Mouse (Mus musculus) limb, embryonic 12.5 days (tissue): ENCODE results near the gene Isx. TPM values are rescaled to one million over a fixed set of nuclear protein-coding genes. Genes with fewer than 3 reads are reported as not detected.

Experiments used
- ATAC-seq: fragments of 200-750 bp; cut with Nextera tagmentation; 2 replicates; pipeline ENCODE4 v1.8.0; 2017; ENCODE audit warnings: low read depth, moderate TSS enrichment; ENCODE audit not compliant: insufficient number of reproducible peaks, insufficient read depth, low FRiP score, low TSS enrichment
- H3K27ac ChIP-seq: fragments of 300-500 bp; sonication (generic); 2 replicates; pipeline ENCODE4 v1.5.1; 2016; ENCODE audit warnings: mild to moderate bottlenecking, moderate library complexity
- H3K27me3 ChIP-seq: fragments of 300-500 bp; sonication (generic); 2 replicates; pipeline ENCODE4 v1.6.1; 2016; ENCODE audit warnings: mild to moderate bottlenecking, moderate library complexity
- H3K36me3 ChIP-seq: fragments of 300-500 bp; sonication (generic); 2 replicates; pipeline ENCODE4 v1.6.1; 2016; ENCODE audit warnings: mild to moderate bottlenecking, moderate library complexity
- H3K4me1 ChIP-seq: fragments of 300-500 bp; sonication (generic); replicated peaks from 2 replicates; pipeline ENCODE4 v1.6.1; 2016
- H3K4me2 ChIP-seq: fragments of 300-500 bp; sonication (generic); 2 replicates; pipeline ENCODE4 v1.6.1; 2016; ENCODE audit warnings: mild to moderate bottlenecking, moderate library complexity
- H3K4me3 ChIP-seq: fragments of 300-500 bp; sonication (generic); replicated peaks from 2 replicates; pipeline ENCODE4 v1.5.1; 2016; ENCODE audit warnings: mild to moderate bottlenecking
- H3K9ac ChIP-seq: fragments of 300-500 bp; sonication (generic); replicated peaks from 2 replicates; pipeline ENCODE4 v1.6.1; 2016; ENCODE audit warnings: mild to moderate bottlenecking, moderate library complexity
- H3K9me3 ChIP-seq: fragments of 300-500 bp; sonication (generic); 2 replicates; pipeline ENCODE4 v1.6.1; 2016; ENCODE audit warnings: mild to moderate bottlenecking, moderate library complexity
- WGBS: fragments of 180-500 bp; shearing (Covaris S2); methylation state at CpG from one replicate; pipeline ENCODE4 v1.1.7; 2016; 5-methylcytosine and 5-hydroxymethylcytosine counted together
- polyA plus RNA-seq: library from polyadenylated mRNA; unstranded; fragments of >200 nt; fragmentation: Nextera tagmentation; extraction: Ambion mirVana; gene quantifications from 2 replicates; pipeline ENCODE4 v1.2.1, GENCODE M21; 2016

The Isx gene
- polyA plus RNA-seq, 1 experiment from 2014 or later = not detected

GRCm38 (mm10) chr8:74901765-74902164, 28.8 kb downstream of the Isx start:
- 55% methylated on average over 1 of the region's 1 CpGs for WGBS
- no peaks in the 10 kb centered on the region for H3K4me1 ChIP-seq
- no peak for ATAC-seq
- H3K9me3 ChIP-seq = no peaks in the 10 kb centered on the region
- no peak overlapping the region for H3K27ac ChIP-seq
- H3K27me3 ChIP-seq = no peaks in the 10 kb centered on the region
- H3K36me3 ChIP-seq = no peaks in the 10 kb centered on the region
- H3K4me3 ChIP-seq = no peak overlapping the region
- H3K4me2 ChIP-seq = no peak overlapping the region
- H3K9ac ChIP-seq = no peak overlapping the region

GRCm38 (mm10) chr8:74903054-74903842, 30.3 kb downstream of the Isx start:
- Histone ChIP-seq H3K9ac (no peak overlapping the region), H3K27ac (no peak overlapping the region), H3K36me3 (no peaks in the 10 kb centered on the region), H3K4me1 (no peaks in the 10 kb centered on the region), H3K27me3 (no peaks in the 10 kb centered on the region), H3K4me2 (no peak overlapping the region), H3K4me3 (no peak overlapping the region), H3K9me3 (no peaks in the 10 kb centered on the region)
- ATAC-seq = no peak
- 53% methylated on average over 6 of the region's 6 CpGs for WGBS

GRCm38 (mm10) chr8:74906333-74906732, 33.4 kb downstream of the Isx start:
- no peaks in the 10 kb centered on the region for H3K4me1 ChIP-seq
- H3K4me2 ChIP-seq = no peak overlapping the region
- no peak overlapping the region for H3K9ac ChIP-seq
- ATAC-seq = no peak
- H3K27me3 ChIP-seq = no peaks in the 10 kb centered on the region
- H3K4me3 ChIP-seq = no peak overlapping the region
- H3K27ac ChIP-seq = no peak overlapping the region
- H3K36me3 ChIP-seq = no peaks in the 10 kb centered on the region
- H3K9me3 ChIP-seq = no peaks in the 10 kb centered on the region
- 67% methylated on average over 1 of the region's 1 CpGs for WGBS

GRCm38 (mm10) chr8:74910708-74911107, 37.7 kb downstream of the Isx start:
- no peaks in the 10 kb centered on the region for H3K27me3 ChIP-seq
- no peak overlapping the region for H3K9ac ChIP-seq
- no peaks in the 10 kb centered on the region for H3K36me3 ChIP-seq
- 86% methylated on average over 1 of the region's 1 CpGs for WGBS
- no peak overlapping the region for H3K27ac ChIP-seq
- H3K4me2 ChIP-seq = no peak overlapping the region
- ATAC-seq = no peak
- H3K9me3 ChIP-seq = no peaks in the 10 kb centered on the region
- H3K4me1 ChIP-seq = no peaks in the 10 kb centered on the region
- H3K4me3 ChIP-seq = no peak overlapping the region

GRCm38 (mm10) chr8:74920691-74921421, 47.9 kb downstream of the Isx start:
- no peaks in the 10 kb centered on the region for H3K4me1 ChIP-seq
- no peak overlapping the region for H3K9ac ChIP-seq
- no peak overlapping the region for H3K4me2 ChIP-seq
- H3K4me3 ChIP-seq = no peak overlapping the region
- H3K9me3 ChIP-seq = no peaks in the 10 kb centered on the region
- H3K27ac ChIP-seq = no peak overlapping the region
- WGBS = 40% methylated on average over 8 of the region's 8 CpGs
- no peaks in the 10 kb centered on the region for H3K36me3 ChIP-seq
- no peak for ATAC-seq
- no peaks in the 10 kb centered on the region for H3K27me3 ChIP-seq

GRCm38 (mm10) chr8:74921882-74922518, 49.0 kb downstream of the Isx start:
- H3K9ac ChIP-seq = no peak overlapping the region
- no peak overlapping the region for H3K4me3 ChIP-seq
- H3K9me3 ChIP-seq = no peaks in the 10 kb centered on the region
- no peak overlapping the region for H3K27ac ChIP-seq
- H3K4me2 ChIP-seq = no peak overlapping the region
- no peak for ATAC-seq
- H3K4me1 ChIP-seq = no peaks in the 10 kb centered on the region
- H3K27me3 ChIP-seq = no peaks in the 10 kb centered on the region
- H3K36me3 ChIP-seq = no peaks in the 10 kb centered on the region
- WGBS = 77% methylated on average over 4 of the region's 4 CpGs

- H3K9ac ChIP-seq = no peak overlapping the region
- no peaks in the 10 kb centered on the region for H3K4me1 ChIP-seq
- no peak overlapping the region for H3K4me2 ChIP-seq
- H3K36me3 ChIP-seq = no peaks in the 10 kb centered on the region
- no peaks in the 10 kb centered on the region for H3K9me3 ChIP-seq
- H3K27ac ChIP-seq = no peak overlapping the region
- WGBS = 42% methylated on average over 1 of the region's 1 CpGs
- H3K4me3 ChIP-seq = no peak overlapping the region
- no peak for ATAC-seq
- H3K27me3 ChIP-seq = no peaks in the 10 kb centered on the region
Observed at GRCm38 (mm10) chr8:74927940-74928339, 55.0 kb downstream of the Isx start.

- Histone ChIP-seq H3K4me2 (no peak overlapping the region), H3K27ac (no peak overlapping the region), H3K36me3 (no peaks in the 10 kb centered on the region), H3K9me3 (no peaks in the 10 kb centered on the region), H3K9ac (no peak overlapping the region), H3K27me3 (no peaks in the 10 kb centered on the region), H3K4me3 (no peak overlapping the region), H3K4me1 (no peaks in the 10 kb centered on the region)
- ATAC-seq = no peak
- WGBS = 19% methylated on average over 3 of the region's 3 CpGs
Observed at GRCm38 (mm10) chr8:74930731-74931130, 57.8 kb downstream of the Isx start.

- Histone ChIP-seq H3K4me3 (no peak overlapping the region), H3K36me3 (no peaks in the 10 kb centered on the region), H3K27me3 (no peaks in the 10 kb centered on the region), H3K4me2 (no peak overlapping the region), H3K4me1 (no peaks in the 10 kb centered on the region), H3K9me3 (no peaks in the 10 kb centered on the region), H3K9ac (no peak overlapping the region), H3K27ac (no peak overlapping the region)
- WGBS = 19% methylated on average over 6 of the region's 6 CpGs
- ATAC-seq = peak; percentile 65; the same call in 1 of the 2 replicates
Observed at GRCm38 (mm10) chr8:74935308-74935707, 62.3 kb downstream of the Isx start.

- Histone ChIP-seq H3K4me2 (no peak overlapping the region), H3K4me3 (no peak overlapping the region), H3K27ac (no peak overlapping the region), H3K4me1 (no peaks in the 10 kb centered on the region), H3K36me3 (no peaks in the 10 kb centered on the region), H3K9ac (no peak overlapping the region), H3K9me3 (no peaks in the 10 kb centered on the region), H3K27me3 (no peaks in the 10 kb centered on the region)
- no peak for ATAC-seq
- WGBS = 88% methylated on average over 2 of the region's 2 CpGs
Observed at GRCm38 (mm10) chr8:74936656-74937055, 63.7 kb downstream of the Isx start.

- H3K9ac ChIP-seq = no peak overlapping the region
- ATAC-seq = no peak
- WGBS = 93% methylated on average over 3 of the region's 3 CpGs
- no peaks in the 10 kb centered on the region for H3K36me3 ChIP-seq
- H3K4me1 ChIP-seq = no peaks in the 10 kb centered on the region
- no peak overlapping the region for H3K27ac ChIP-seq
- H3K9me3 ChIP-seq = no peaks in the 10 kb centered on the region
- H3K27me3 ChIP-seq = no peaks in the 10 kb centered on the region
- H3K4me2 ChIP-seq = no peak overlapping the region
- H3K4me3 ChIP-seq = no peak overlapping the region
Observed at GRCm38 (mm10) chr8:74942056-74942455, 69.1 kb downstream of the Isx start.
